Mouse (Mus musculus): Measurements from ENCODE around the gene Tial1.
A peak's percentile ranks its signal among the peaks of the same experiment; 100 is the strongest.

The Tial1 gene

GRCm38 (mm10) chr7:128461285-128462215 is at the start of gene Tial1:
TSS of gene Tial1 (minus strand) at chr7:128461717.
- peak; percentile 99 for DNase-seq (ENCODE audit: low spot score in 2 of 2)

- peak; percentile 70 to 76 for DNase-seq (ENCODE audit: low spot score in 2 of 2)
Observed at GRCm38 (mm10) chr7:128504091-128504490, 42.6 kb upstream of the Tial1 start.

- DNase-seq (ENCODE audit: low spot score in 2 of 2) = no peak
Observed at GRCm38 (mm10) chr7:128499801-128500200, 38.3 kb upstream of the Tial1 start.

GRCm38 (mm10) chr7:128494546-128494945 is 33.0 kb upstream of the Tial1 start:
- DNase-seq (ENCODE audit: low spot score in 2 of 2) = no peak

- DNase-seq (ENCODE audit: low spot score in 2 of 2) = no peak
Observed at GRCm38 (mm10) chr7:128488986-128489385, 27.5 kb upstream of the Tial1 start.

GRCm38 (mm10) chr7:128474322-128474721 is 12.8 kb upstream of the Tial1 start:
- DNase-seq (ENCODE audit: low spot score in 2 of 2) = peak; percentile 66 to 74

- DNase-seq (ENCODE audit: low spot score in 2 of 2) = no peak
Observed at GRCm38 (mm10) chr7:128462406-128462805, 889 bp upstream of the Tial1 start.

GRCm38 (mm10) chr7:128460865-128461228 is 670 bp downstream of the Tial1 start:
- DNase-seq (ENCODE audit: low spot score in 2 of 2) = peak in 1 of 2 experiments; percentile 26

GRCm38 (mm10) chr7:128460131-128460864 is 1.2 kb downstream of the Tial1 start:
- peak; percentile 39 for DNase-seq (ENCODE audit: low spot score in 2 of 2)

- no peak for DNase-seq (ENCODE audit: low spot score in 2 of 2)
Observed at GRCm38 (mm10) chr7:128459791-128460130, 1.8 kb downstream of the Tial1 start.

GRCm38 (mm10) chr7:128458011-128458410 is 3.5 kb downstream of the Tial1 start:
- DNase-seq (ENCODE audit: low spot score in 2 of 2) = no peak

- no peak for DNase-seq (ENCODE audit: low spot score in 2 of 2)
Observed at GRCm38 (mm10) chr7:128452731-128453130, 8.8 kb downstream of the Tial1 start.

GRCm38 (mm10) chr7:128440584-128440983 is 20.9 kb downstream of the Tial1 start:
- no peak for DNase-seq (ENCODE audit: low spot score in 2 of 2)

GRCm38 (mm10) chr7:128439251-128439650 is 22.3 kb downstream of the Tial1 start:
- no peak for DNase-seq (ENCODE audit: low spot score in 2 of 2)

- DNase-seq (ENCODE audit: low spot score in 2 of 2) = no peak
Observed at GRCm38 (mm10) chr7:128438131-128438530, 23.4 kb downstream of the Tial1 start.

GRCm38 (mm10) chr7:128433213-128433612 is 28.3 kb downstream of the Tial1 start:
- DNase-seq (ENCODE audit: low spot score in 2 of 2) = peak; percentile 27 to 32

GRCm38 (mm10) chr7:128432574-128432973 is 28.9 kb downstream of the Tial1 start:
- no peak for DNase-seq (ENCODE audit: low spot score in 2 of 2)

GRCm38 (mm10) chr7:128422491-128422890 is 39.0 kb downstream of the Tial1 start:
- no peak for DNase-seq (ENCODE audit: low spot score in 2 of 2)

GRCm38 (mm10) chr7:128421701-128422100 is 39.8 kb downstream of the Tial1 start:
- peak; percentile 21 to 43 for DNase-seq (ENCODE audit: low spot score in 2 of 2)

GRCm38 (mm10) chr7:128419690-128420089 is 41.8 kb downstream of the Tial1 start:
- DNase-seq (ENCODE audit: low spot score in 2 of 2) = no peak

GRCm38 (mm10) chr7:128417930-128418779 is 43.4 kb downstream of the Tial1 start, which contains the start of gene Rgs10:
TSS of gene Rgs10 (minus strand) at chr7:128418758.
- DNase-seq (ENCODE audit: low spot score in 2 of 2) = peak; percentile 48 to 52
